Mouse (Mus musculus): ENCODE results near the gene Rab11fip3.

Rab11fip3 gene

GRCm38 (mm10) chr17:25956201-25956600 lies 113.2 kb downstream of the Rab11fip3 start:
- DNase-seq (ENCODE audit: low spot score in 2 of 2), result no peak

DNA sequence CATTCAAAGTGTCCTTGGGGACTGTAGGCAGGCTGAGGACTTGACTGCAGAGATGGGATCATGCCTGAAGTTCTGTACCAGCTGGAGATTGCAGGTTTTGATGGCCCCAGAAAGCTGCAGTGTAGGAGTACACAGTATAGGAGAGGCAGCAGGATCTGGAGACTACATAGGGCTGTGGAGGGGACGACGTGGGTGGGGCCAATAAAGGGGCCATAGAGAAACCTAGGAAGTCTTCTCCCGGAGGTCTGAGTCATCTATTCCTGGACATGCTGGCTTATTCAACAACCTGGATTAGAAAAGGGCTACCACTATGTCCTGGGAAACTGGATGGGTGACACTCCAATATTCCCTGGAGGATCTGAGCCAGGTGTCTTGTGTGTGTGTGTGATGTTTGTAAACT lies 113.6 kb downstream of the Rab11fip3 start:
- DNase-seq (ENCODE audit: low spot score in 2 of 2), result no peak

DNA sequence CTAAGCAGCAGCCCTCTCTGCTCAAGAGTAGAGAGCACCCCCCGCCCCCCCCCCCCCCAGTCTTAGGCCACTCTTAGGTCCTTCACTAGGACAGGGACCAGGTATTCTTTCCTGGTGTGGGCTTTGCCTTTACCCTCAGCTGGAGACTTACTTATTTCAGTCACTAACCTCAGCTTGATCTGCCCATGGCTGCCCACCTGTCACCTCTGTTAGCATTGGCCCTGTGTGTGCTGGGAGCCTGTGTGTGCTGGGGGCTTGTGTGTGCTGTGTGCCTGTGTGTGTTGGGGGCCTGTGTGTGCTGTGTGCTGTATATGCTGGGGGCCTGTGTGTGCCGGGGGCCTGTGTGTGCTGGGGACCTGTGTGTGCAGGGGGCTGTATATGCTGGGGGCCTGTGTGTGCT lies 114.7 kb downstream of the Rab11fip3 start:
- DNase-seq (ENCODE audit: low spot score in 2 of 2), result no peak

DNA sequence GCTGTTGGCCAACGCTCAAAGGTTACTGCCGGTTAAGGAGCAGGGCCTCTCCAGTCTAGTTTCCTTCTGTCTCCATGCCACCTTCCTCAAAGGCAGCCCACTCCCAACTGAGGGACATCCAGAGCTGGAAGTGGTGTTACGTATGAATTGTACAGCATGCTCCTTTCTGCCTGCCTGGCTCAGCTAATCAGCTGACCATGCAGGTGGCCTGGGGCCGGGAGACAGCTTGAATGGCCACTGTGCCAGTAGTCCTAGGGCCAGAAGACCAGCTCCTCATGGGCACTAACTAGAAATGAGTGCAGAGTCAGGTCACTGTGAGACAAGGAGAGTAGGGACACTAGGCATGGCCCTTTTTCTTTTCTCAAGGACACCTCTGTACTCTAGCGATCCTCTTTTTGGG lies 116.2 kb downstream of the Rab11fip3 start:
- DNase-seq (ENCODE audit: low spot score in 2 of 2), result no peak

DNA sequence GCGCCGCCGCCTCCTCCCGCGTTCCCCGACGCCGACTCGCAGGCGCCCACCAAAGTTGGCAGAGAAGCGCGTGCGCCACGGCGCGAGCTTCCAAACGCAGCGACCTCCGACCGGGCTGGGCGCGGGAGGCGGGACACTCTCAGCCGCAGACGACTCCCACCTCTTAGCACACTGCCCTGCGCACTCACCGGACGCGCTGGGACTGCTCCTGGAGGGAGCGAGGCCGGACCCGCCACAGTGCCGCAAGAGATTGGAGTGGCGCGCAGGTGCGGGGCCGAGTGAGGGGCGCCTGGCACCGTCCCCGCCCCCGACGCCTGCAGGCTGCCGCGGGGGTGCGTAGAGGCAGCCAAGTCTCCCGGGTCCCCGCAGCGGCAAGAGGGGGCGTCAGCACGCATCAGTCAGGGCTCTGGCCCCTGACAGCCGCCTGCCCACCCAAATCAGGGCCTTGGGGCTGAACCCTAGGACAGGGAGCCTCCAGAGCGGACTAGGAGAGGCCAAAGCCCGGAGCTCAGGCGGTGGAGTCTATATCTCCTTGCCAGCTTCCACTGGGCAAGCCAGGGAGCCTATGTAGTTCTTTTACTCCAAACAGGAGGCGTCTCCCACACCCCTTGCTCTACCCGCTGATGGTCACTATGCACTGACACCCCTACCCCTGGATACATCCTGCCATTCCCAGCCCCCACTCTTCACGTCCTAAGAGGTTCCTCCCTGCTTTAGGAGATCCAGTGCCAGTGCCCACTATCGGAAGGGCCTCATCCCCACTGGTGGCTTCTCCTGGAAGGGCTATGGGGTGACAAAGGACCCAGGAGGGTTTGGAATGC lies 117.3 kb downstream of the Rab11fip3 start, which contains the start of gene A930017K11Rik:
A930017K11Rik (minus strand) TSS at position 763 of the 821 bp plus-strand sequence.
- DNase-seq (ENCODE audit: low spot score in 2 of 2), result no peak

GRCm38 (mm10) chr17:25951225-25951802 lies 118.0 kb downstream of the Rab11fip3 start:
- no peak for DNase-seq (ENCODE audit: low spot score in 2 of 2)

DNA sequence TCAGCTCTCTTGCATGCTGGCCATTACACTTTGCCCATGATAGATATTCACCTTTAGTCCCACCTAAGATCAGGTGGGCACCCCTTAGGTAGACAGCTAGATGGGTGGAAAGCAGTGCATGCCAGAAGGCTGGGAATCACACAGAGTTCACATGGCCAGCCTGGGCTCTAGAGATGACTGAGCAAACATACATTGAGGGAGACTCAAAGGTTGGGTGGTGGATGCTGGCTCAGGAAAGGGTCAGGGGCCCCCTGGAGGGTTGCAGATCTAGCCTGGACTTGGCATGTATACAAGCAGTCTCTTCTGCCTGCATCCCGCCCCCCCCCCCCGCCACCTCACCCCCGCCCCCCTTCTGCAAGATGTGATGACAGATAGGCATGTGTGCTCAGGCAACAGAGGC lies 118.6 kb downstream of the Rab11fip3 start:
- no peak for DNase-seq (ENCODE audit: low spot score in 2 of 2)

DNA sequence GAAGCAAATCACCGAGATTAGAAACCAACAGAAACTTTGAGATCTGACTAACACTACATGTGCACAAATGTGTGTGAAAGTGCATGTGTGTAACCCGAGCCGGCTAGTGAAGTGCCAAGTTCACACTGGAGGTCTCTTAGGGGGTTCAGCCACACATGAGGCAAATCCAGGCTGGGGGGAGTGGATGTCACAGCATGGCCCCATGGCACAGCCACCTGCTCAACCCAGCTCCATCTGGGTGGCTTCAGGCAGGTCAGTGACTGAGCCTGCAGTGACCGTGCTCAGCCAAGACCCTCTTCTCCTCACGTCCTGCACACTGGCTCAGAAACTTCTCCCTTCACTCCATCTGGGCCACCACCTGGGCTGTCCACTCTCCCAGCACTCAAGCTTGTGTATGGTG lies 119.4 kb downstream of the Rab11fip3 start:
- DNase-seq (ENCODE audit: low spot score in 2 of 2), result no peak

- DNase-seq (ENCODE audit: low spot score in 2 of 2), result no peak
These were observed 121.3 kb downstream of the Rab11fip3 start for GRCm38 (mm10) chr17:25948051-25948450.

- DNase-seq (ENCODE audit: low spot score in 2 of 2), result no peak
These were observed 121.8 kb downstream of the Rab11fip3 start for GRCm38 (mm10) chr17:25947576-25947975.

DNA sequence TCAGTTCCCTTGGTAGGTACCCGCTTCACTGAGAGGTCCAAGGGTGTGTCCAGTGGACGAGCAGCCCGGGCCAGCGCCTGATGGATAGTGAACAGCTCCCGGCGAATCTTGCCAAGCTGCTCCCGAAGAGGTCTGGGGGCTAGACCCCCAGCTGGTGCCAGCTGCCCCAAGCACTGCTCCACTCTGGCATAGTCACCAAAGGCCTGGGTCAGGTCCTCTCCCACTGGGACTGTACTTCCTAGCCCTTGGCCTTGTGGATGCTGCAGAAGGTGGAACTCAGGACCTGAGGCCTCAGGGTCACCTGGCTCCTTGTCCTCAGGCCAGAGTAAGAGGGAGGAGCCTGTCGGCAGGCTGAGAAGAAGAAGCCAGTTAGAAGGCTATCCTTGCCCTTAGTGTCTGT lies 122.5 kb downstream of the Rab11fip3 start:
- DNase-seq (ENCODE audit: low spot score in 2 of 2), result no peak

GRCm38 (mm10) chr17:25946349-25946748 lies 123.0 kb downstream of the Rab11fip3 start:
- DNase-seq (ENCODE audit: low spot score in 2 of 2), result no peak

DNA sequence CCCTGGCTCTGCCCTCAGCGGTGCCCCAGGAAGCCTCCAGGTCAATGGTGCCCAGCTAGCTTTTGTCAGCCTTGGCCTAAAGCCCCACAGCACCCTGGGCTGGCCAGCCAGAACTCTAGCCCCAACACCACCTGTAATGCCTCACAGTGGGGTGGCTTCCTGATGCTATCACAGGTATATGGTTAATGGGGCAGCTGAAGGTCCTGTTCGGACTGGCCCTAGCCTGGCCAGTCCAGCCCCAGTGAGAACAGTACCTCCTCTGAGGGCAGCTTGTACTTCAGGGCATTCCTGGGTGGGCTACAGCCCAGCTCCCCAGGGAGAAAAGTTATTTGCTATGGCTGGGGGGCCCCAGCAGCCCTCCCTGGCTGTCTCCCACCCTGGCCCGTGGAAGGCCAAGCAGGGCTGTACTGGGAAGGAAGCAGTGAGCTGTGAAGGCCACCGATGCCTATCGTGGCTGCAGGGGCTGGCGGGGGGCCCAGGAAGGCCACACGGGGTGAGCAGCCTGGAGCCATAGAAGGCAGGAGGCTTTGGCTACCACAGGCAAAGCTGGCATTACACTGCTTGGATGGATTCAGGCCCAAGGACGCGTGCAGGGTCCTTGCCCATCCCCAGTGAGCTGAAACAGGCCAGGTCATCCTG lies 123.7 kb downstream of the Rab11fip3 start:
- no peak for DNase-seq (ENCODE audit: low spot score in 2 of 2)

DNA sequence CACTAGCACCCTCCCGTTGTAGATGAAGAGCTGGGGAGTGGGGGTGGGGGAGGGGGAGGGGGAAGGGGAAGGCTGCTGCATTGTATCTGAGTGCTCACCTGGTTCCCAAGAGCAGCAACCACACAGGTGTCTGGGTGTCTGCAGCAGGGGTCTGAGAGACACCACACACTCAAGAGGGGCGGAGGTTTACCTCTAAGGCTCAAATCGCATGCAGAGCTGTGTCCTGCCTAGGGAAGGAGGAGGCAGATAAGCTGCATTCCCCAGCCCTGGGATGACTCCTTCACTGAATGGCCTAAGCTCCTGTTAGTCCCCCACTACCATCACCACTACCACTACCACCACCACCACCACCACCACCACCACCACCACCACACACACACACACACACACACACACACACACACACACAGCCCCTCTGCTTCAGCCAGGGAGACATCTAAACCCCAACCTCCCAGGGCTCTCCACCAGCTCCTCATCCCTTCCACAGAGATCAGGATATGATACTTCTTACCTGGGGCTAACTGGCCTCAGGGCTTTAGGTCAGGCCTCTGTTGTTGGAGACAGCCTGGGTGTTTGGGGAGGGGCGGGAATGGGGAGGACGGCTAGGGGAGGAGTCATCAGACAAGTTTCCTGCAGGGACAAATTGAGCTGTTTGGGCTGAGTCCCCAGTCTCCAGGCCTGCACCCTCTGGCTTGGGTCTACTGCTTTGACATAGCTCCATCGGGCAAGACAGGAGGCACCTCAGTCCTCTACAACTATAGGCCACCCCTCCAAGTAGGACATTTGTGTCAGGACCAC lies 124.8 kb downstream of the Rab11fip3 start, which contains the start of the genes Pigq and Nhlrc4:
Pigq (minus strand) TSS at position 571 of the 798 bp plus-strand sequence.
Nhlrc4 (minus strand) TSS at position 596 of the 798 bp plus-strand sequence.
- no peak for DNase-seq (ENCODE audit: low spot score in 2 of 2)

- no peak for DNase-seq (ENCODE audit: low spot score in 2 of 2)
These were observed 125.6 kb downstream of the Rab11fip3 start for GRCm38 (mm10) chr17:25943769-25944168.

DNA sequence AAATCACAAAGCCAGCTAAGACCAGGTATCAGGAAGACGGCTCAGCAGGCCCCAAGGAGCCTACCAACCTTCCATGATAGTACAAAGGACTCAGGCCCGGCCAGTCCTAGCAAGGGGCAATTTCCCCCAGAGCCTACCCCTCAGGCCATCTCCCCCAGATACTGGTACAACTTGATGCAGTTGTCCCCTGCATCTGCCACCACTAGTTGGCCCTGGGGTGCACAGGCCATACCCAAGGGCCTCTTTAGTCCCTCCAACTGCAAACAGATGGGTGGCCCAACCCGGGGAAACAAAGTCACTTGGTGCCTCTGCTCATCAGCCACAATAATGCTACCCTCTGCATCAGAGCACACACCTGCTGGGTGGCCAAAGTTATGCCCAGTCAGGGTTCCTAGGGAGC lies 126.1 kb downstream of the Rab11fip3 start:
- no peak for DNase-seq (ENCODE audit: low spot score in 2 of 2)

DNA sequence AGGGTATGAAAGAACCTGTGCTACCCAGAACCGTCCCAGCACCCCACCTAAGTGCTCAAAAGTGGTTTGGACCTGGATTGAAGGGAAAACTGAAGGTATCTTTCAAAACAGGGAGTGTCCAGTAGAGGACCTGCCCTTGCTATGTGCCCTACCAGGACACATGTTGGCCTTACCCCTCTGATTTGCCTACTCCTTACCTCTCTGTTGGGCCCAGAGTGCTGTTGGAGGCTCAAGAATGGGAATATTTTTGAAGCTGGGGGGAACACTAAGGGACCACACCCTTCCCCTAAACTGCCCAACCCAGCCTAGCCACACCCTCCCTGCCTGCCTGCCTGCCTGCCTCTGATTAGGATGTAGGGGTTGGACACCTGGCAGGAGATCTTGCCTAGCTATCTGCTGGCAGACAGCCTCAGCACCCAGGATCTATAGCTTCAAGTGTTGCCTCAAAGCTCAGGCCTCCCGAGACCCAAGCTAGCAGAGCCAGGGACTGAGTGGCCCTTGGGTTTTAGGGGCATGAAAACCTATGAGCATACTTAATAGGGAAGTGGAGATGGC lies 126.7 kb downstream of the Rab11fip3 start:
- no peak for DNase-seq (ENCODE audit: low spot score in 2 of 2)

- DNase-seq (ENCODE audit: low spot score in 2 of 2), result peak; percentile 63 to 70
These were observed 127.7 kb downstream of the Rab11fip3 start for GRCm38 (mm10) chr17:25941511-25942241.

Data from frontal cortex, postnatal 25 days (tissue).